18 mouse cellular contexts compared by ENCODE assay signal in genomic region chr2:153638977-153639680, GRCm38 (mm10). TPM values are rescaled to one million over a fixed set of nuclear protein-coding genes. Genes with fewer than 3 reads are reported as not detected.
DNase-seq lines count a peak whose midpoint lies in the region; ATAC-seq and TF ChIP-seq lines count a peak whose summit lies in the region.
"Had no signal": no experiment of that assay in that cellular context is flagged by ENCODE, and none has a peak within 500 bp of the region (broad histone marks: within the 10 kb centered on the region; RNA-seq: fewer than 3 reads in every experiment).

No protein-coding gene starts in this region.

- H3K27ac ChIP-seq in lung, embryonic 16.5 days (ENCODE audit: low read length): no peak overlapping the region
- H3K27ac ChIP-seq in ES-E14 (ENCODE audit: insufficient read depth, low read depth, low read length, poor library complexity, severe bottlenecking): peak overlapping the region; percentile 33
- H3K27ac ChIP-seq: midbrain, embryonic 13.5 days; neural tube, embryonic 13.5 days had no signal

- WGBS in lung, embryonic 16.5 days: 30% methylated on average over 15 of the region's 15 CpGs

- peaks cover 5% of the 10 kb centered on the region for H3K4me1 ChIP-seq in lung, embryonic 16.5 days (replicated peaks; ENCODE audit: control insufficient read depth, insufficient read depth, low read length)
- H3K4me1 ChIP-seq in ES-E14 (ENCODE audit: control insufficient read depth in 2 of 2, insufficient read depth in 2 of 2, low read length in 2 of 2, poor library complexity in 1 of 2): peaks cover 7 to 23% of the 10 kb centered on the region in 2 experiments
- H3K4me1 ChIP-seq: midbrain, embryonic 13.5 days; neural tube, embryonic 13.5 days had no signal

- H3K9ac ChIP-seq in lung, embryonic 16.5 days (ENCODE audit: low read length): no peak overlapping the region
- H3K9ac ChIP-seq in ES-E14 (ENCODE audit: insufficient read depth, low read depth, low read length, poor library complexity, severe bottlenecking): no peak overlapping the region
- H3K9ac ChIP-seq: midbrain, embryonic 13.5 days; neural tube, embryonic 13.5 days had no signal

- no peak overlapping the region for H3K4me3 ChIP-seq in lung, embryonic 16.5 days (ENCODE audit: low read length)
- H3K4me3 ChIP-seq in ES-E14 (ENCODE audit: insufficient read depth in 1 of 2, low read depth in 1 of 2, low read length in 2 of 2, poor library complexity in 1 of 2, severe bottlenecking in 1 of 2): no peak overlapping the region
- H3K4me3 ChIP-seq: midbrain, embryonic 13.5 days; neural tube, embryonic 13.5 days had no signal

- no peak for DNase-seq in lung, postnatal 25 days (ENCODE audit: low spot score)
- no peak for DNase-seq in ES-E14 (ENCODE audit: low read depth, low spot score)
- peak; percentile 47 for DNase-seq in thymus, postnatal 4 days
- DNase-seq in right cerebral cortex, postnatal 14 days: no peak
- no peak for DNase-seq in heart, postnatal 4 days
- DNase-seq: cerebellum, adult 9-11 months; gastrocnemius, postnatal 25 days; heart, postnatal 10 days; kidney, postnatal 4 days; right cerebral cortex, adult 18-20 months had no signal

- in situ Hi-C loops in ES-E14 (cut with MboI; ENCODE audit: low sequenced_read_pairs in 2 of 2, unreplicated experiment in 2 of 2): no loop called here

- H3K27me3 ChIP-seq in lung, embryonic 16.5 days (ENCODE audit: control insufficient read depth, insufficient read depth, low read depth, low read length): no peaks in the 10 kb centered on the region
- H3K27me3 ChIP-seq: neural tube, embryonic 13.5 days had no signal

- ATAC-seq in lung, embryonic 16.5 days (ENCODE audit: low read depth): peak; percentile 49; the same call in 1 of the 2 replicates
- ATAC-seq in granulocyte monocyte progenitor cell, adult 5-6 weeks (replicated peaks; ENCODE audit: poor library complexity, severe bottlenecking): peak; percentile 49
- ATAC-seq: forebrain, embryonic 16.5 days; lung, postnatal 0 days; midbrain, embryonic 13.5 days had no signal

- H3K4me2 ChIP-seq in lung, embryonic 16.5 days (ENCODE audit: low read depth, low read length): no peak overlapping the region
- H3K4me2 ChIP-seq: midbrain, embryonic 13.5 days; neural tube, embryonic 13.5 days had no signal

- H3K9me3 ChIP-seq in lung, embryonic 16.5 days (ENCODE audit: control insufficient read depth, low read length): no peaks in the 10 kb centered on the region
- no peaks in the 10 kb centered on the region for H3K9me3 ChIP-seq in ES-E14 (ENCODE audit: control insufficient read depth, insufficient read depth, low read depth, low read length)
- H3K9me3 ChIP-seq: G1E; midbrain, embryonic 13.5 days; neural tube, embryonic 13.5 days had no signal

- H3K36me3 ChIP-seq in lung, embryonic 16.5 days (ENCODE audit: control insufficient read depth, insufficient read depth, low read length): no peaks in the 10 kb centered on the region
- H3K36me3 ChIP-seq in ES-E14 (ENCODE audit: control insufficient read depth, insufficient read depth, low read length, poor library complexity, severe bottlenecking): no peaks in the 10 kb centered on the region
- H3K36me3 ChIP-seq: G1E; midbrain, embryonic 13.5 days; neural tube, embryonic 13.5 days had no signal

TF ChIP-seq in ES-E14, 5 proteins besides CTCF, POLR2A, EP300 and RAD21:
- TF ChIP-seq CHD2 (IDR thresholded peaks at IDR 0.05; ENCODE audit: low read depth, low read length) (no peak), ZNF384 (IDR thresholded peaks at IDR 0.05; ENCODE audit: low read depth, low read length) (peak; percentile 94)

RNA-seq across cellular contexts. Expression of gene Commd7, which starts 6.5 kb away (rescaled TPM):
- 81.0 and 81.4 TPM in 2 replicates for polyA plus RNA-seq in lung, embryonic 16.5 days (2015; fragmentation: Nextera tagmentation; extraction: Ambion mirVana)
- total RNA-seq in ES-E14 (2012; rRNA removed): 9.1 and 12.7 TPM in 2 replicates
- total RNA-seq in granulocyte monocyte progenitor cell, adult 5-6 weeks (2014; fragmentation: Nextera tagmentation): 24.1 and 32.9 TPM in 2 replicates
- 41.9 and 50.4 TPM in 2 replicates for total RNA-seq in granulocyte monocyte progenitor cell, adult 5-6 weeks (2017)
- 10 to 100 TPM; 21.7 to 25.9 TPM for total RNA-seq in heart, postnatal 4 days (2021)

RNA-seq across cellular contexts. Expression of gene Dnmt3b, which starts 10.1 kb away (rescaled TPM):
- polyA plus RNA-seq in lung, embryonic 16.5 days (2015; fragmentation: Nextera tagmentation; extraction: Ambion mirVana): 11.7 and 12.1 TPM in 2 replicates
- total RNA-seq in ES-E14 (2012; rRNA removed): 136 and 183 TPM in 2 replicates
- 18.7 and 23.7 TPM in 2 replicates for total RNA-seq in granulocyte monocyte progenitor cell, adult 5-6 weeks (2014; fragmentation: Nextera tagmentation)
- 13.9 and 18.5 TPM in 2 replicates for total RNA-seq in granulocyte monocyte progenitor cell, adult 5-6 weeks (2017)
- total RNA-seq in heart, postnatal 4 days (2021): 1 to 10 TPM; 3.0 to 3.5 TPM

RNA-seq across cellular contexts. Expression of gene Dnmt3c, which starts 57.3 kb away (rescaled TPM):
- polyA plus RNA-seq in lung, embryonic 16.5 days (2015; fragmentation: Nextera tagmentation; extraction: Ambion mirVana): 0.10 and 0.20 TPM in 2 replicates
- total RNA-seq in ES-E14 (2012; rRNA removed): 0.27 TPM in 1 of 2 replicates, not detected in the other
- total RNA-seq in granulocyte monocyte progenitor cell, adult 5-6 weeks (2014; fragmentation: Nextera tagmentation): 0.28 TPM in 1 of 2 replicates, not detected in the other
- total RNA-seq in granulocyte monocyte progenitor cell, adult 5-6 weeks (2017): not detected in 2 replicates
- not detected for total RNA-seq in heart, postnatal 4 days (2021)
- total RNA-seq: G1E; gastrocnemius, postnatal 25 days; heart, postnatal 10 days; liver, adult 2 months had no signal
- polyA plus RNA-seq: forebrain, embryonic 16.5 days; liver, adult 2 months; neural tube, embryonic 13.5 days had no signal
